Mouse (Mus musculus) spleen, adult 2 months (tissue): ENCODE data around the gene Ttc34. TPM values are rescaled to one million over a fixed set of nuclear protein-coding genes. Genes with fewer than 3 reads are reported as not detected.
A peak's percentile ranks its signal among the peaks of the same experiment; 100 is the strongest.

Source experiments
- DNase-seq, 2 experiments: peaks; one replicate each; pipeline versions ENCODE4 v3.0.0 to v3.0.0-alpha.2; 2012 to 2021; ENCODE audit warnings: low spot score in 2 of 2, low read depth in 1 of 2
- H3K27ac ChIP-seq: fragments of 200-500 bp; 2 replicates; pipeline ENCODE4 v1.5.1; 2012; ENCODE audit warnings: low read length, inconsistent platforms; ENCODE audit not compliant: insufficient read depth
- H3K27me3 ChIP-seq: fragments of 200-500 bp; 2 replicates; pipeline ENCODE4 v1.6.1; 2012; ENCODE audit warnings: mild to moderate bottlenecking, moderate library complexity, low read length, inconsistent platforms; ENCODE audit not compliant: control insufficient read depth, insufficient read depth
- H3K36me3 ChIP-seq: fragments of 200-500 bp; 2 replicates; pipeline ENCODE4 v1.6.1; 2012; ENCODE audit warnings: mild to moderate bottlenecking, low read length, inconsistent platforms; ENCODE audit not compliant: control insufficient read depth, insufficient read depth
- H3K4me1 ChIP-seq: fragments of 200-500 bp; 2 replicates; pipeline ENCODE4 v1.6.1; 2011; ENCODE audit warnings: inconsistent platforms; ENCODE audit not compliant: control insufficient read depth, insufficient read depth, insufficient read length
- H3K4me3 ChIP-seq: fragments of 200-500 bp; 2 replicates; pipeline ENCODE4 v1.5.1; 2011; ENCODE audit warnings: mild to moderate bottlenecking, inconsistent platforms; ENCODE audit not compliant: insufficient read depth, insufficient read length; ENCODE audit errors: extremely low read depth
- CTCF ChIP-seq: fragments of 200-500 bp; IDR thresholded peaks from 2 replicates; pipeline ENCODE4 v1.5.1; 2011; ENCODE audit warnings: mild to moderate bottlenecking, inconsistent platforms; ENCODE audit not compliant: insufficient read depth, insufficient read length, insufficient replicate concordance; ENCODE audit errors: extremely low read depth
- POLR2A ChIP-seq: fragments of 200-500 bp; IDR thresholded peaks from 2 replicates; pipeline ENCODE4 v1.6.1; 2011; ENCODE audit warnings: low read depth, low read length, inconsistent platforms
- WGBS: fragments of 180-500 bp; shearing (Covaris S2); methylation state at CpG from one replicate; pipeline ENCODE4 v1.1.7; 2018; 5-methylcytosine and 5-hydroxymethylcytosine counted together
- polyA plus RNA-seq: library from polyadenylated mRNA; depleted of rRNA; stranded (reverse); fragments of >200 nt; gene quantifications from 2 replicates; pipeline ENCODE4 v1.2.3, GENCODE M21; 2012

Ttc34 gene
- polyA plus RNA-seq, 1 experiment, result 0.01 TPM

DNA sequence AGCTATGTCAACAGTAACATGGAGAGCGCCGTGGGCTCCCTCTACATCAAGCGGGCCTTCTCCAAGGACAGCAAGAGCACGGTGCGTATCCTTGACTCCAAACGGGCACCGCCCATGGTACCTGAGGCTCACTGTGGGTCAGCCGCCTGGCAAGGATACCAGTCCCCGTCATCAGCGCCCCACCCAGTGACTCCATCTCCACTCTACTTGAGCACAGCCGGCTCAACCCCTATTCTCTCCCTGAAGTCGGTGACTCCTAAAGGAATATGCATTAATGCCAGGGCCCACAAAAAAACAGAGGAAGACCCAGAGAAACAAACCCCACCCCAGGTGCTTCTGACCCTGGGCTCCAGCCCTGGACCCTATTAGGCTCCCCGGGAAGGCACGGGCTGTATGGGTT, 53.6 kb downstream of the Ttc34 start:
- 92% methylated on average over 14 of the region's 14 CpGs for WGBS
- Histone ChIP-seq H3K4me1 (no peaks in the 10 kb centered on the region), H3K27me3 (no peaks in the 10 kb centered on the region), H3K27ac (no peak overlapping the region), H3K36me3 (no peaks in the 10 kb centered on the region), H3K4me3 (no peak overlapping the region)
- TF ChIP-seq POLR2A, result no peak
- TF ChIP-seq CTCF, result no peak
- no peak for DNase-seq

DNA sequence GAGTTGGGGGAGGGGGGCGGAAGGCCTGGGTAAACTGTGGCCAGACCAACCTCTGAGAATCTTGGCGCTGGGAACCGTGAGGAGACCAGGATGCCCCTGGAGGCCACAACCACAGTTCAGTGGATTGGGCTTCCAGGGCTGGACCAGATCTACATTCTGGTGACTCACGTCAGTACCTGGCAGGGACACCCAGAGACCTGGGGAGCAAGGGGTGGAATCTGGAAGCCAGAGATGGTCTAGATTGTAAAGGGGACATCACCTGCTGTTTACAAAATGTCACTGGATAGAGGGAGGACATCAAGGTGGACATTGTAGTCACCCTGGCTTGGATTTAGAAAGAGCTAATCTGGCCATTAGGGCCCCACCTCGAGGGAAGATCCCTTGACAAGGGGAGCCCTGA, 58.3 kb downstream of the Ttc34 start:
- Histone ChIP-seq H3K36me3 (no peaks in the 10 kb centered on the region), H3K4me1 (peaks cover 7% of the 10 kb centered on the region), H3K27me3 (no peaks in the 10 kb centered on the region), H3K4me3 (no peak overlapping the region), H3K27ac (no peak overlapping the region)
- TF ChIP-seq CTCF (no peak), POLR2A (no peak)
- no peak for DNase-seq
- 80% methylated on average over 5 of the region's 5 CpGs for WGBS

- Histone ChIP-seq H3K27me3 (no peaks in the 10 kb centered on the region), H3K4me1 (peaks cover 7% of the 10 kb centered on the region), H3K36me3 (no peaks in the 10 kb centered on the region), H3K27ac (no peak overlapping the region), H3K4me3 (peak overlapping the region; percentile 59; the same call in 1 of the 2 replicates)
- no peak for TF ChIP-seq CTCF
- 72% methylated on average over 6 of the region's 6 CpGs for WGBS
- DNase-seq, result no peak
Measured at GRCm38 (mm10) chr4:154897676-154898465, 60.6 kb downstream of the Ttc34 start.

DNA sequence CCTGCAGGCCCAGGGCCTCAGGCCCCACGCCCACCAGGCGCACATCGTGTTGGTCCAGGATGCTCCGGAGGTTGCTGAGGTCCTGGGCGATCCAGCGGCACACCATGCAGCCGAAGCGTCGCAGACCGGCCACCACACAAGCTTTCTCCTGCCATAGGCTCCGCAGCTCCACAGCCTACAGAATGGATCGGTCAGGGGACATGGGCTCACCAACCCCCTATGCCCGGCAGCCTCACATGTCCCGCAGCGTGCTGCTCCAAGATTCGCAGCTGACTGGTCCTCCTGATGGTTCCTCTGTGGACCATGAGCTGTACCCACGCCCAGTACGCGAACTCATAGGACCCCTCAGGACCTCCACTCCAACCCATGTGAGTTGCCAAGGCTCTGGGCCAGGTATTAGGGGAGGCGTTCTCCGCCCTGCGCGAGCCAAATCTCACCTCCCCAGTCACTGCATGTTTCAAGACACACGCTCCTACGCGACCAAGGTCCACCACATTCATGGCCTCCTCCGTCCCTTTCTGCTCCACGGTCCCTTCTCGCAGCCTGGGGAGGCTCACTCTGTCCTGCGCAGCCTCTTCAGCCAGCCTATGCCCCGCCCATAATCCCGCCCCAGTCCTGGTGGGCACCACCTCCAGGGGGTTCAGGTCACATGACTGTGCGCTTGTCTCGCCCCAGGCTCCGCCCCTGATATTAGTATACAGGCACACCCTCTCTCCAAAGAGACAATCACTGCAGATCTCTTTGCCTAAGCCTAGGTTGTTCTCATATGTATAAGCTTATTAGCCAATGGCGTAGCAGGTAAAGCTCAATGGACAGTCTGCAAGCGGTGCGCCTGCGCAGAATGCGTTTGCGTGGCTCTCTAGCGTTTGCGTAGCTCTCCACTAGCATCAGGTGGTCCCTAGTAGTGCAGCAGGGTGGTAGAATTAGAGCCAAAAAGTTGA, 61.5 kb downstream of the Ttc34 start, which contains the start of gene Fam213b:
Gene Fam213b, minus strand, starts transcription at position 630 of the 941 bp plus-strand sequence.
- no peaks in the 10 kb centered on the region for H3K36me3 ChIP-seq
- peak within 1 kb of the TSS; percentile 59 for H3K4me3 ChIP-seq
- H3K4me1 ChIP-seq, result peaks cover 7% of the 10 kb centered on the region
- WGBS, result 12% methylated on average over 43 of the region's 43 CpGs
- TF ChIP-seq POLR2A (peak; percentile 27), CTCF (no peak)
- no peak within 1 kb of the TSS for H3K27ac ChIP-seq
- DNase-seq, result peak; percentile 71 to 76
- no peaks in the 10 kb centered on the region for H3K27me3 ChIP-seq

DNA sequence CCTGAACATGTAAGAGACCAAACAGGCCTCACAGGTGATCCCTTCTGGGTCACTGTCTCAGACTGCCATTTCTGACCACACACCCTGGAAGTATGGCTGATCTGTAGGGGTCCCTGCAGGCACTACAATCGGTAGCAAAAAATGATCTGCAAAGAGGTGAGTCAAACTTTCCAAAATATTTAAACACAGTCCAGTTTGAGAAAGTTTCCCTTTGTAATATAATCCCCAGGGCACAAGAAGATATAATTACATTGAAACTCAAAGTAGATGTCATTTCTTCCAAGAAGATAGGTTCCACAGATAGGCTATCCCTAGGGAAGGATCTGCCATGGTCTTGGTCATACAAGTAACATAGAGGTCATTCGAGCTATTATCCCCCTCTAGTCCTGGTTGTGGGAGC, 65.1 kb downstream of the Ttc34 start:
- no peaks in the 10 kb centered on the region for H3K27me3 ChIP-seq
- H3K27ac ChIP-seq, result no peak overlapping the region
- no peak for DNase-seq
- no peaks in the 10 kb centered on the region for H3K36me3 ChIP-seq
- TF ChIP-seq POLR2A, result no peak
- TF ChIP-seq CTCF, result no peak
- no peak overlapping the region for H3K4me3 ChIP-seq
- WGBS, result 83% methylated on average over 2 of the region's 2 CpGs
- H3K4me1 ChIP-seq, result peaks cover 7% of the 10 kb centered on the region

DNA sequence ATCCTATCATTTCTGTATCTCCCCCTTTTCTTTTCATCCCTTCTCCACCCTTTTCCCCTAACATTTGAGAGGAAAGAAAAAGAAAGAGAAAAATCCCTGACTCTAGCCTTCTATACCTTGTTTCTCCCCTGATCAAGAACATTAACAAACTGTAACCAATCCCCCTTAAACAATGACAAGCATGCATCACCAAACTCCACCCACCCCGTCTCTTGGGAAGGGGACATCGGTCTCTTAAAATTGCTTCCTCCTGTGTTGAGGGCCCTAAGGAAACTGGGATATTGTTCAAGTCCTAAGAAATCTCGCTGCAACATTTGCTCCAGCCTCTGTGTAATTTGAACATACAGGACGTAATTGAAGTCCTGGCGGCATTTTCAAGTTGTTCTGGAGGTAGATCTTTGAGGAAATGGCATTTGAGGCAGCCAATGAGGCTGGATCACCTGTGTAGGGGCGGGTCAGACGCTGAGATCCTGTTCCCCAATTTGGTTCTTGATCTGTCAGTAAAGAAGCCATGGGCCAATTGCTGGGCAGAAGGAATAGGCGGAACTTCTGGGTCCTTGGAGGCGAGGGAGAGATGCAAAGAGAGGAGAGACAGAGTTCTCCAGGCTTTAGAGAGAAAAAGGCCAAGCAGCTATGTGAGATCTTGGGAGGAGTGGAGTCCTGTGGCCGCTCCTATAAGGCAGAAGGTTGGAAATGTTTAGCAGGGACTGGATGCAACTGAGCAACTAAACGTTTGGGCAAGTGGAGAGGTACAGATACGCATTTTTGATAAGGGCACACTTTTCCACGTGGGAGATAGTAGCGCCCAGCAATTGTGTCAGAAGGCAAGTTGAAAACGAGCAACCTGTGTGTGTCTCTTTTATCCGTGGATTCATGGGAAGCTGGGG, 67.2 kb downstream of the Ttc34 start:
- TF ChIP-seq POLR2A (no peak), CTCF (no peak)
- peak; percentile 85 for DNase-seq
- H3K27me3 ChIP-seq, result no peaks in the 10 kb centered on the region
- H3K4me1 ChIP-seq, result no peaks in the 10 kb centered on the region; the same call in 1 of the 2 replicates
- WGBS, result 2% methylated on average over 16 of the region's 16 CpGs
- no peak overlapping the region for H3K27ac ChIP-seq
- H3K4me3 ChIP-seq, result peak overlapping the region; percentile 47
- no peaks in the 10 kb centered on the region for H3K36me3 ChIP-seq
